Mouse (Mus musculus): Measurements from ENCODE around the gene Olfr825. TPM values are rescaled to one million over a fixed set of nuclear protein-coding genes. Genes with fewer than 3 reads are reported as not detected.

The Olfr825 gene
- not detected for polyA plus RNA-seq (2014; fragmentation: Illumina TruSeq; extraction: RNeasy Lipid Tissue Mini Kit (QIAGEN cat#74804); ENCODE audit: low read depth, low replicate concordance)

GRCm38 (mm10) chr10:130166666-130167065 is at the start of gene Olfr825:
Gene Olfr825, minus strand, starts transcription at chr10:130166766.

DNA sequence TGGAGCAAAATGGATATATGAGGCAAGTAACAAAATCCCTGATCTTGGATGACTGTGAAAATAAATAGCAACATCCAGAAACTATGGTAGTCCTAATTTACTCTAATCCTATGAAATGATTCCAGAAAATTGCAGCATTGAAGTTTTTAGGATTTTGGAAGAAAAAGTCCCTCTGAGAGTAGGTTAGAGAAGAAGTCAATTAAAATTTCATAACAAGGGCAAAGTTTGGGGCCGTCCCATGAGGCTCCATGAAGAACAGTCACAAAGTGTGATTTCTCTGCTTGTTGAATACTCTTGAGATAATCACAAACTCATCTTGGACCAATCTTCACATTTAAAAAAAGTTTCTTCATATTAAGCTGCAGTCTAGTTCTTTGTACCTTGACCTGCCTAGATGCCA is 47.7 kb upstream of the Olfr825 start, which contains the start of gene Olfr827:
Gene Olfr827, minus strand, starts transcription at position 101 of the 400 bp plus-strand sequence.

GRCm38 (mm10) chr10:130184086-130184485 is 17.5 kb upstream of the Olfr825 start, which contains the start of gene Olfr826:
Gene Olfr826, minus strand, starts transcription at chr10:130184186.

DNA sequence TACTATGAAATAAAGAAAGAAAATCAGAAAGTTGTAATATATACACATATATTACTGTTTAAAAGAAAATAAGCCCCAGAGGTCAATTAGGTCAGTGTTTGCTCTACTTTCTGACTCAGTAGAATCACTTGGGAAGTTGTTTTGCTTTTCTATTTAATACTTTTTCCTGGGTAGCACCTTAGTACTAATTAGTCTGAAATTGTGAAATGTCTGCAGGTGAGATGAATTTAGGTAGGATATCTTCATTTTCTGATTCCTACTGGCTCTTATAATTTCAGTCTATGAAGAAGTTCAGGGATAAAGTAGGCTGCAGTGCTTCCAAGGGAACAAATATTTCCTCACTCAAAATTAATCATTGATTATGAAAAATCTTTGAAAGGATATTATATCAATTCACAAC is 36.7 kb downstream of the Olfr825 start, which contains the start of gene Olfr824:
Gene Olfr824, minus strand, starts transcription at position 101 of the 400 bp plus-strand sequence.

GRCm38 (mm10) chr10:130115283-130115682 is 51.3 kb downstream of the Olfr825 start, which contains the start of gene Olfr823:
Gene Olfr823, minus strand, starts transcription at chr10:130115383.

Other genes starting within 250 kb of the Olfr825 start
- gene Olfr818, start 217.7 kb downstream of the Olfr825 start, polyA plus RNA-seq (2014; fragmentation: Illumina TruSeq; extraction: RNeasy Lipid Tissue Mini Kit (QIAGEN cat#74804); ENCODE audit: low read depth, low replicate concordance) = not detected
- not detected for gene Olfr819, start 199.5 kb downstream of the Olfr825 start, polyA plus RNA-seq (2014; fragmentation: Illumina TruSeq; extraction: RNeasy Lipid Tissue Mini Kit (QIAGEN cat#74804); ENCODE audit: low read depth, low replicate concordance)
- not detected for gene Olfr247, start 190.6 kb downstream of the Olfr825 start, polyA plus RNA-seq (2014; fragmentation: Illumina TruSeq; extraction: RNeasy Lipid Tissue Mini Kit (QIAGEN cat#74804); ENCODE audit: low read depth, low replicate concordance)
- gene Gm10310, start 181.7 kb downstream of the Olfr825 start, polyA plus RNA-seq (2014; fragmentation: Illumina TruSeq; extraction: RNeasy Lipid Tissue Mini Kit (QIAGEN cat#74804); ENCODE audit: low read depth, low replicate concordance) = not detected
- gene Olfr820, start 154.1 kb downstream of the Olfr825 start, polyA plus RNA-seq (2014; fragmentation: Illumina TruSeq; extraction: RNeasy Lipid Tissue Mini Kit (QIAGEN cat#74804); ENCODE audit: low read depth, low replicate concordance) = not detected
- not detected for gene Olfr821, start 136.4 kb downstream of the Olfr825 start, polyA plus RNA-seq (2014; fragmentation: Illumina TruSeq; extraction: RNeasy Lipid Tissue Mini Kit (QIAGEN cat#74804); ENCODE audit: low read depth, low replicate concordance)
- not detected for gene Olfr822, start 95.6 kb downstream of the Olfr825 start, polyA plus RNA-seq (2014; fragmentation: Illumina TruSeq; extraction: RNeasy Lipid Tissue Mini Kit (QIAGEN cat#74804); ENCODE audit: low read depth, low replicate concordance)
- gene Olfr823, start 51.4 kb downstream of the Olfr825 start, polyA plus RNA-seq (2014; fragmentation: Illumina TruSeq; extraction: RNeasy Lipid Tissue Mini Kit (QIAGEN cat#74804); ENCODE audit: low read depth, low replicate concordance) = not detected
- not detected for gene Olfr824, start 36.8 kb downstream of the Olfr825 start, polyA plus RNA-seq (2014; fragmentation: Illumina TruSeq; extraction: RNeasy Lipid Tissue Mini Kit (QIAGEN cat#74804); ENCODE audit: low read depth, low replicate concordance)
- gene Olfr826, start 17.4 kb upstream of the Olfr825 start, polyA plus RNA-seq (2014; fragmentation: Illumina TruSeq; extraction: RNeasy Lipid Tissue Mini Kit (QIAGEN cat#74804); ENCODE audit: low read depth, low replicate concordance) = not detected
- gene Olfr827, start 47.6 kb upstream of the Olfr825 start, polyA plus RNA-seq (2014; fragmentation: Illumina TruSeq; extraction: RNeasy Lipid Tissue Mini Kit (QIAGEN cat#74804); ENCODE audit: low read depth, low replicate concordance) = not detected
- not detected for gene Neurod4, start 113.5 kb upstream of the Olfr825 start, polyA plus RNA-seq (2014; fragmentation: Illumina TruSeq; extraction: RNeasy Lipid Tissue Mini Kit (QIAGEN cat#74804); ENCODE audit: low read depth, low replicate concordance)
- gene Tespa1, start 156.1 kb upstream of the Olfr825 start, polyA plus RNA-seq (2014; fragmentation: Illumina TruSeq; extraction: RNeasy Lipid Tissue Mini Kit (QIAGEN cat#74804); ENCODE audit: low read depth, low replicate concordance) = 0.84 TPM
- not detected for gene Vmn2r84, start 227.6 kb upstream of the Olfr825 start, polyA plus RNA-seq (2014; fragmentation: Illumina TruSeq; extraction: RNeasy Lipid Tissue Mini Kit (QIAGEN cat#74804); ENCODE audit: low read depth, low replicate concordance)